Mouse (Mus musculus) adrenal gland, adult 2 months (tissue): ENCODE measurements at regions not wholly inside any gene's neighbourhood (a gene's known extent, or its start where the extent isn't known, plus 50 kb on each side); places are given as distances from the start of the nearest gene placed in this dataset.

ENCODE experiments used
- DNase-seq: peaks from one replicate; pipeline ENCODE4 v3.0.0; 2021

- peak; percentile 5 for DNase-seq
These were observed 55.9 kb downstream of the C1ql2 start for GRCm38 (mm10) chr1:120396290-120396689.

- peak; percentile 5 for DNase-seq
These were observed 62.9 kb downstream of the C1ql2 start for GRCm38 (mm10) chr1:120403304-120403703.

DNA sequence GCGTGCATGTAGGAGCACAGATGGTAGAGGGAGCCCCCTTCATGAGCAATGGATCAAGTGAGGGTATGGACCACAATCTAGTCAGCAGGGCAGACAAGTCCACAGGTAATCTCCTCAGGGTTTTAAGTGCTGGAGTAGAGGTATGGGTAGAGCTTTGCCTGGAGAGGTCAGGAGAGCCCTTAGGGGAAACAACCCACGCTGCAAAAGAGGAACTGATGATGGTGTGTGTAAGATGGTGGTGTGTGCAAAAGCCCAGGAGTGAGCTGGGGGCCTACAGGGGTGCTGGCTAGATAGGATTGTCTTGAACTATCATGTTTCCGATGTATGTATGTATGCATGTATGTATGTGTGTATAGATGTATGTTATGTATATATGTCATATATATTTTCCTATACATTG lies 75.6 kb downstream of the C1ql2 start:
- DNase-seq, result no peak
